Mouse (Mus musculus) frontal cortex, adult (tissue): ENCODE measurements around the gene Lgals2.

ENCODE experiments used
- ATAC-seq: cut with Nextera tagmentation; 2 replicates; pipeline ENCODE4 v1.9.2; 2017; ENCODE audit warnings: mild to moderate bottlenecking, moderate library complexity, mixed read lengths; ENCODE audit not compliant: low TSS enrichment

Lgals2 gene

DNA sequence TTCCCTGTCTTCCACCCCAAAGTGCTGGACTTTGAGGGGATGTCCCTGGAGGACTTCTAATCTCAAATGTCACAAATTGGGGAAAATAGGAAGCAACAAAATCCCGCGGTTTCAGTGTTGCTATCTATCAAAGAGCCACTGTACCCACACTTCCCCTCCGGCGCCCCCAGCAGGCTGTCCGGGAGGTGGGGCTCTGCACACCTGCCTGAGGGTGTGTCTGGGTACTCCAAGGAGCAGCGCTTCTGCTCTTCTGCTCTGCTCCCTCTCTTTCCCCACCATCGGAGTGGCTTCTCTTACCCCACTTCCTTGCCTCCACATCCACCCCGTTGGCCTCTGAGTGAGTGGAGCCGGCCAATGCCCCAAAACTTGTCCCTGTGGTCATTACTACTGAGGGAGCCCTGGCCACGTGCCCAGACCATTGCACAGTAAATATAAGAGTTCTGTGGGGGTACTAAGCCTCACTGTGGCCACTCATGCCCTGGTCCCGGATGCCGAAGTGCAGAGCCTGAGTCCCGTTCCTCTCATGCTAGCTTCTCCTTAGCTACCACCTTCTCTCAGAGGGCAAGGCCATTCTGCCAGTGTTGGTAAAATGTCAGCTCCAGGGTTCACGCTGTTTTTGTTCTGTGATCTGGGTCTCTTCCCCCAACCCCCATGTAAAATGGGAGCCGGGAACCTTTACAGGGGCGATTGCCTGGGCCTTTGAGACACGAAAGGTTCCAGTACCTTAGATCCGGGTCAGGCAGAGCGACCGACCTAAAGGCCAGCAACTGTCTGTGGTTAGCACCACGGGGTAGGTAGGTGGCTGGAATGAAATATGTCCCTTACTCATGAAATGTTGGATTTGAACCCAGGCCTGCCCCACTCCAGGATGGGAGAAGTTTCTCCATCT lies 11.5 kb downstream of the Lgals2 start:
- no peak for ATAC-seq

DNA sequence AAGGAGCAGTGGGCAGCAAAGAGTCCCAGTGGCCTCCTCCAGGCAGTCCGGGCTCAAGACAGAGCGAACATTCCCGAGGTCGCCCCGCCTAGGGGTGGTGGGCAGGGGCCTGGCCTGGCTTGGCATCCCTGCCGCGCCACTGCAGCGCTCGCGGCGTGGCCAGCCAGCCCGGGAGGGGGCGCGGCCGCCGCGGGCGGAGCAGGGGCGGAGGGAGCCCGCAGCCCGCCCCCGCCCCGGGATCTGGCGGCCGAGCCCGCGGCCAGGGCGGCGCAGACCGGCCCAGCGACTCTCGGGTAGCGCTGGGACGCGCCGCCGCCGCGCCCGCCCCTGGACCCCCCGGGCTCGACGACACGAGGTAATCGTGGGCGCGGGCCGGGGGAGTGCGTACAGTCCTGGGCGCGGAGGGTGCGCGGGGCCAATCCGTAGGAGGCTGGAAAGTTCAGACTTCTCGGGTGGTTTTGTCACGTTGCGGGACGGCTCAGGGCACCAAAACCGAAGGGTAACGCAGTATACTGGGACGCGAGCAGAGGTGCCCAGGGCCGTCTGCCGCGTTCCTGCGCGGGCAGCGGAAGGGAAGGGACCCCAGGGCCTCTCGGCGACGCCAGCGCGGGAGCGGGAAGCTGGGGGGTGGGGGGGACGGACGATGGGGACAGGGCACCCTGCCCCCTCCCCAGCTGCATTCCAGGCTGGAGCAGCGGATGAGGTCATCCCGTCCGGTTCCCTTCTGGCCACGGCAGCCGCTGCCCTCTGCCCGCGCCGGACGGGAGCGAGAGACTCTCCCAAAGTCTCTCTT lies 12.8 kb downstream of the Lgals2 start, which contains the start of gene Cdc42ep1:
TSS of gene Cdc42ep1 (plus strand) at position 254 of the 793 bp plus-strand sequence.
- ATAC-seq: peak; percentile 50

DNA sequence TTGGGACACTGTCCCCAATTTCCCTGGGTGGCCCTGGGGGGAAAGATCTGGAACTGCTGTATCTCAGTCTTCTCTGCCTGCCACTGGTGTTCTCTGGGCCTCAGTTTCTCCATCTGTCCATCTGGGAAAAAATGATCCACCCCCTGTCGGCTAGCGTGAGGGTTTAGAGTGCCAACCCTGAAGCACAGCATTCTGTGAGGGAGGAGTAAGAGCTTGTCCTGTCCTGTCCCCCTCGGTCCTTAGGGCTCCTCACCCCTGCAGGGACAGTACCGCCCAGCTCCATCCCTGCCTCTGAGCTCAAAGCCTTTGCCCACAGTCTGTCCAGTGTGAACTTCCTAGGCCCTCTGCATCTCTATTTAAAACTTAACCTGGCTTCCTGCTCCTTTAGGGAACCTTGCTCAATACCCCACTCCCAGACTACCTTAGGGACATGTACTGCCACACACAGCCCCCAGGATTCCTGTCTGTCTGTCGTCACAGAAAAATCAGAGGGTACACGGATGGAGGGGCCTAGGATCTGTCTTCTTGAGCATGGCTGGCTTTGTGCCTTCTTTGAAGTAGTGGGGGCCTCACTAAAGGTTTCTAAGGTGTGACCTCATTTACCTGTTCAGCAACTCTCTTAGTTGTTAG lies 14.1 kb downstream of the Lgals2 start:
- ATAC-seq: no peak

- ATAC-seq: no peak
Observed at GRCm38 (mm10) chr15:78840751-78841150, 14.6 kb downstream of the Lgals2 start.

GRCm38 (mm10) chr15:78840241-78840640 lies 15.1 kb downstream of the Lgals2 start:
- ATAC-seq: no peak

DNA sequence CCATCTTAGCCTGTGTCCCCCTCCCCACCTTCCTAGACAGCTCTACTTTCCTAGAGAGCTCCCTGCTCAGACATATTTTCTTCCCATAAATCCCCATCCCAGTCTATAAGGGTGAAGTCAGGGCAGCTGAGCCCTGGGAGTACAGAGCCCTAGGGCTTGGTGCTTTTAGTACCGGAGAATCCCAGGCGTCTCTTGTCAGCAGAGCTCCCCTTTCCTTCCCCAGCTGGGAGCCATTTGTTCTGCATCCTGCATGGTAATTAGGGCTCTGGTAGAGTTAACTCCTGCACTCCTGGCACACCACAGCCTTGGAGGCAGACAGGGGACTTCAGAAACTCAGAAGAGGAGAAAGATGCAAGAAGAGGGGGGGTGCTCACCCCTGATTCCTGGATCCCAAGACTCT lies 15.6 kb downstream of the Lgals2 start:
- no peak for ATAC-seq

- no peak for ATAC-seq
Observed at GRCm38 (mm10) chr15:78836086-78836621, 19.2 kb downstream of the Lgals2 start.

- no peak for ATAC-seq
Observed at GRCm38 (mm10) chr15:78835200-78836085, 19.9 kb downstream of the Lgals2 start.

GRCm38 (mm10) chr15:78834233-78835005 lies 20.9 kb downstream of the Lgals2 start:
- no peak for ATAC-seq

DNA sequence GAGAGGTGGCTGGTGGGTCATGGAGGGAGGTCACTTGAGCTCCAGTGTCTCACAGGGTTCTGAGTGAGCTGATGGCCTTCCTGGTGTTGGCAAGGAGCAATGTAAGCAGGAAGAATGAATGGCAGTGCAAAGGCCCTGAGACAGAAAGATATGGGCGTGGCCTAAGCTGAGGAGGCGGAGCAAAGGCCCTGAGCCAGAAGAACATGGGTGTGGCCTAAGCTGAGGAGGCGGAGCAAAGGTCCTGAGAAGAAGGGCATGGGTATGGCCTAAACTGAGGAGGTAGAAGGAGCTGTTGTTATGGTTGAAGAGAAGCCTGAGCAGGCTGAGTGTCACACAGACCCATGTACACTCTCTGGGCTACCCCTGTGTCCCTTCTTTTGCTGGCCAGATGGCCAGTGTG lies 21.7 kb downstream of the Lgals2 start:
- no peak for ATAC-seq

DNA sequence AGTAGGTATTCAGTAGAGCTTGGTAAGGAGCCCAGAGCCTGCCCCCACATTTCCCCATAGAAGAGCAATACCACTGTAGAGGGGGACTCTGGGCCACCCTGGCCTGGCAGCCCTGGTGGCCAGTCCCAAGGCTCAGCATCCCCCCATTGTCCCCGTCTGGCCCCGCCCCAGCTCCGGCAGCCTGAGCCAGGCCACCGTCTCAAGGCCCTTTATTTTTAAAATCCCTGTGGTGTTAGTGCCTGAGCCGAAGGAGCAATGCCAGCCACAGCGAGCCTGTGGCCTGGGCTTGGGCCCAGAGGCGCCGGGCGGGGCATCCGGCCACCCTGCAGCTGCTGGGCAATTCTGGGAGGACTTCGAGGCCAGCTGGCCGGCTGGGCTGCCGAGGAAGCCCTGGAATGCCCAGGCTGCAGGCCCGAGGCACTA lies 22.6 kb downstream of the Lgals2 start:
- ATAC-seq: peak; percentile 79

DNA sequence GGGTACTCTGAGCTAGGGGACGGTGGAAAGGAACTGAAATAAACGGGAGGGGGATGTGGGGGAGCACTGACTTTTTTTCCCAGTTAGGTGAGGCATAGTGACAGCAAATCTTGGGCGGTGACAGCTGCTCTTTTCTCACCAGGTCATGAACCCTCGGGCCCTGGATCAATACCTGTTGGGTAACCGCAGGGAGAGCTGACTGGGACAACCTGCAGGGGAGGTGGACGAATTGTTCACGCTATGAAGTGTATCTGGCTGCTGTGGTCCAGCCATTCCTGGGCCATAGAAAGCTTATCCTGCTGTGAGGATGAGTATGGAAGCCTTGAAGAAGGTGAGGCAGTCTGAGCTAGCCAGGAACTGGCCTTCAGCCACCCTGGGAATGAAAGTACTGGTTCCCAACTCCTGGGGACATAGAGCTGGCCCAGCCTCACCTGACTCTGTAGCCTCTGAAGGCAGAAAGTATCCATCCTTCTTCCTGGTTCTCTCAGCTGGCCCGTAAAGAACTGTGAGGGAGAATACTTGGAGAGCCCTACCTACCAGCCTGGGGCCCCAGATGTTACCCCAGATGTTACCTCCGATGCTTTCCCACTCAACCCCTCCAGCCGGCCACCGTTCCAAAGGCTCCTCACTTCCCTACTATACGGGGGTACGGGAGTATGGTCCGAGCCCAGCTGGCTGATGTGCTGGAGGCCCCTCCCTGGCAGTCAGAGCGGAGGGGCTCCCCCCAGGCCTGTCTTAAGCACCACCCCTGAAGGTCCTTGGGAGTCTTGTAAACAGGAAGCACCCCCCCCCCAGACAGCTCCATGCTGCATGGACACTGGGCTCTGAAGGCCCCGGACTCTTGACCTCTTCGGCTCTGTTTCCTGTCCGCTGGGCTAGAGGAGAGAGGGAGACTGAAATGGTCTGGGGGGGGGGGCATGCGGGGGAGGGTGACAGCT lies 23.3 kb downstream of the Lgals2 start:
- no peak for ATAC-seq

GRCm38 (mm10) chr15:78830742-78831719 lies 24.3 kb downstream of the Lgals2 start:
- ATAC-seq: no peak

- no peak for ATAC-seq
Observed at GRCm38 (mm10) chr15:78829636-78830035, 25.7 kb downstream of the Lgals2 start.

DNA sequence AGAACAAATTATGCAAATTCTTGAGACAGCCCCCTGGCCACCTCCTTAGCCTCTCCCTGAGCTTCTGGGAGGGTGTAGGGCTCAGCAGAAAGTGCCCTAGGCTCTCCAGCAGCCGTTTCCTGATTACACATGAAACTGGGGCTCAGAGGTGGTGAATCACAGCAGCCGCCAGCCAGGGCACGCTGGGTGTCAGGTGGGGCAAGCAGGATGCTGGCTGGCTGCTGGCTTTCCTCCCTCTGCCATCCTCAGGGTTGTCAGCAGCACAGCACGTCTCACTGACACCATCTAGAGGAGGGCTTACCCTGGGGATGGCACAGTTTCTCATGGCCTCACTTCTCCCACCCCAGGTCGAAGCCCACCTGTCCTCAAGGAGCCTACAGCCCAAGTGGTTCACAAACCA lies 27.0 kb downstream of the Lgals2 start:
- ATAC-seq: no peak

- peak; percentile 88 for ATAC-seq
Observed at GRCm38 (mm10) chr15:78826213-78827204, 28.8 kb downstream of the Lgals2 start.

- ATAC-seq: no peak
Observed at GRCm38 (mm10) chr15:78816074-78816391, 39.3 kb downstream of the Lgals2 start.
